Mouse (Mus musculus) heart, embryonic 15.5 days (tissue): ENCODE results near the gene Neu2. TPM values are rescaled to one million over a fixed set of nuclear protein-coding genes. Genes with fewer than 3 reads are reported as not detected.

Experiments used
- ATAC-seq: fragments of 200-750 bp; cut with Nextera tagmentation; replicated peaks from 2 replicates; pipeline ENCODE4 v1.8.0; 2017; ENCODE audit warnings: low read depth, moderate TSS enrichment; ENCODE audit not compliant: insufficient number of reproducible peaks, insufficient read depth, low FRiP score
- H3K27ac ChIP-seq: fragments of 300-500 bp; sonication (generic); 2 replicates; pipeline ENCODE4 v1.5.1; 2015; ENCODE audit warnings: mild to moderate bottlenecking, inconsistent platforms
- H3K27me3 ChIP-seq: fragments of 300-500 bp; sonication (generic); 2 replicates; pipeline ENCODE4 v1.6.1; 2015; ENCODE audit warnings: inconsistent platforms
- H3K36me3 ChIP-seq: fragments of 300-500 bp; sonication (generic); 2 replicates; pipeline ENCODE4 v1.6.1; 2015; ENCODE audit warnings: mild to moderate bottlenecking, inconsistent platforms
- H3K4me1 ChIP-seq: fragments of 300-500 bp; sonication (generic); replicated peaks from 2 replicates; pipeline ENCODE4 v1.6.1; 2015; ENCODE audit warnings: inconsistent platforms
- H3K4me2 ChIP-seq: fragments of 300-500 bp; sonication (generic); 2 replicates; pipeline ENCODE4 v1.6.1; 2015; ENCODE audit warnings: inconsistent platforms, mild to moderate bottlenecking, moderate library complexity
- H3K4me3 ChIP-seq: fragments of 300-500 bp; sonication (generic); 2 replicates; pipeline ENCODE4 v1.5.1; 2015; ENCODE audit warnings: mild to moderate bottlenecking, inconsistent platforms
- H3K9ac ChIP-seq: fragments of 300-500 bp; sonication (generic); 2 replicates; pipeline ENCODE4 v1.6.1; 2015; ENCODE audit warnings: mild to moderate bottlenecking, inconsistent platforms
- H3K9me3 ChIP-seq: fragments of 300-500 bp; sonication (generic); replicated peaks from 2 replicates; pipeline ENCODE4 v1.6.1; 2016; ENCODE audit warnings: inconsistent platforms
- WGBS: fragments of 180-500 bp; shearing (Covaris S2); methylation state at CpG from one replicate; pipeline ENCODE4 v1.1.7; 2015; ENCODE audit warnings: mixed read lengths; 5-methylcytosine and 5-hydroxymethylcytosine counted together
- polyA plus RNA-seq: library from polyadenylated mRNA; unstranded; fragments of >200 nt; fragmentation: Nextera tagmentation; extraction: Ambion mirVana; gene quantifications from 2 replicates; pipeline ENCODE4 v1.2.1, GENCODE M21; 2015

The Neu2 gene
- polyA plus RNA-seq, 1 experiment from 2014 or later, result 0.53 TPM

DNA sequence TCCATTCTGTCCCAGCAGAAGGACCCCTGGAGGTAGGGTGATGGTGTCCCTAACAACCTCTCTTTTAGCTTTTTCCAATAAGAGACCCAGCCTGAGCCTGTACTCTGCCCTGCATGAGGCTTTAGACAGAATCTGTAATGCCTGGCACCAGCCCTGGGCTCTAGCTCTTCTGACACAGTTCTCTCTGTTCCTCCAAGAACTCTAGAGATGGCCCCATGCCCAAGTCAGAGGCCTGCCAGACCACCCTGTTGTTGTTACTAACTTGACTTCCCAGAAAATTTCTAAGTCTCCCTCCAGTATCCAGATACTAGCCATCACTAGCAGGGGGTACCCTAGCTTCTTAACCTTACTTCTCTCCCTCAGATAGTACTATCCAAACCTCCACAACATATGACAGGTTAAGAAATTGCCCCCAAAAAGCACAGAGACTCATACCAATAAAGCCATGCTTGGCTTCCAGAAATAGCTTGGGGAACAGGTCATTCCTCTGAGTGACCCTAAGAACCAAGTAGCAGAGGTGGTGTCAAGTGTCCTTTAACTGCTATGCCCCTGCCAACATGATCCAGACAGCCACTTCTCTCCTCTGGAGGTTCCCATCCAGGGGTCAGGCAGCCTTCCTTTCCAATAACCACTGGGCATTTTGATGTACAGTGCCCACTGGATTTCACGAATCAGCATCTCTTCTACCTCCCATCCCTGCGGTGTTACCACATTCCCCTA lies 105.0 kb downstream of the Neu2 start:
- H3K9ac ChIP-seq, result no peak overlapping the region
- no peak for ATAC-seq
- no peak overlapping the region for H3K27ac ChIP-seq
- no peak overlapping the region for H3K4me2 ChIP-seq
- WGBS, result 86% methylated on average over 2 of the region's 2 CpGs
- no peaks in the 10 kb centered on the region for H3K27me3 ChIP-seq
- no peaks in the 10 kb centered on the region for H3K9me3 ChIP-seq
- no peak overlapping the region for H3K4me3 ChIP-seq
- H3K4me1 ChIP-seq, result no peaks in the 10 kb centered on the region
- H3K36me3 ChIP-seq, result no peaks in the 10 kb centered on the region

DNA sequence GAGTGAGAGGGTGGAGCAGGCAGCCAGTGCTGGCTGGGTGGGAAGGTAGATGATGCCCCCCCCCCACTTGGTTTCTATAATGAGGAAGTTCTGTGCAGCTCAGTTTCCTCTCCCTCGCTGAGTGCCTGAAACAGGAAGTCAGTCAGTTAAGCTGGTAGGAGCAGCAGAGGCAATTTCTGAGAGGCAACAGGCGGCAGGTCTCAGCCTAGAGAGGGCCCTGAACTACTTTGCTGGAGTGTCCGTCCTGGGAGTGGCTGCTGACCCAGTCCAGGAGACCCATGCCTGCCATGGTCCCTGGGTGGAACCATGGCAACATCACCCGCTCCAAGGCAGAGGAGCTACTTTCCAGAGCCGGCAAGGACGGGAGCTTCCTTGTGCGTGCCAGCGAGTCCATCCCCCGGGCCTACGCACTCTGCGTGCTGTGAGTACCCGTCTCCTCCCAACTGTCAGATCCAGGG lies 110.6 kb downstream of the Neu2 start, which contains the start of gene Inpp5d:
Gene Inpp5d, plus strand, starts transcription at position 102 of the 458 bp plus-strand sequence.
- WGBS, result 66% methylated on average over 12 of the region's 12 CpGs
- H3K36me3 ChIP-seq, result no peaks in the 10 kb centered on the region

DNA sequence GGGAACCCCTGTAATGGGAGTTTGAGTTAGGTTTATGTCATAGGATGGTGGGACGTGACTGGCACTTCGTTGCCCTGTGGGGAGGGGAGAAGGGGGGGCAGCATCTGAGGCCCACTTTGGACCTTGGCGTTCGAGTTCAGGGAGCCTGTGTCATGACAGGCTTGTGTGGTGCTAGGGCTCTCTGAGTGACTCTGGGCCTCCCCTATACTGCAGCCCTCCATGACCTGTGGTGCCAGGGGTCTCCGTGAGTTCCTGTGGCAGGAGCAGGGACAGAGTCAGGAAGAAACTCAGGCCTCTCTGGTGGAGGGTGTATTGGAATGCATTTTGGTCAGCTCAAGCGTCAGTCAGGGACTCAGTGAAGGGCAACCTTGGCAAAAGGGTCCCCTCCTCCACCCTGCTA lies 111.0 kb downstream of the Neu2 start:
- Histone ChIP-seq H3K4me2 (peak overlapping the region; percentile 56), H3K4me3 (peak overlapping the region; percentile 48), H3K27ac (peak overlapping the region; percentile 63), H3K36me3 (no peaks in the 10 kb centered on the region), H3K9ac (peak overlapping the region; percentile 25; the same call in 1 of the 2 replicates), H3K9me3 (no peaks in the 10 kb centered on the region), H3K4me1 (peaks cover 8% of the 10 kb centered on the region), H3K27me3 (no peaks in the 10 kb centered on the region)
- WGBS, result 68% methylated on average over 6 of the region's 6 CpGs
- ATAC-seq, result 0 out of 2 replicates have a peak, but pooled peaks have one; percentile 24

More for the DNA sequence above, 110.6 kb downstream of the Neu2 start, which contains the start of gene Inpp5d:
- peak within 1 kb of the TSS; percentile 56 for H3K4me2 ChIP-seq
- peak within 1 kb of the TSS; percentile 48 for H3K4me3 ChIP-seq
- no peaks in the 10 kb centered on the region for H3K27me3 ChIP-seq
- peak; percentile 65 for ATAC-seq
- H3K9me3 ChIP-seq, result no peaks in the 10 kb centered on the region
- H3K4me1 ChIP-seq, result peaks cover 8% of the 10 kb centered on the region
- H3K27ac ChIP-seq, result peak within 1 kb of the TSS; percentile 63
- peak within 1 kb of the TSS; percentile 25; the same call in 1 of the 2 replicates for H3K9ac ChIP-seq

DNA sequence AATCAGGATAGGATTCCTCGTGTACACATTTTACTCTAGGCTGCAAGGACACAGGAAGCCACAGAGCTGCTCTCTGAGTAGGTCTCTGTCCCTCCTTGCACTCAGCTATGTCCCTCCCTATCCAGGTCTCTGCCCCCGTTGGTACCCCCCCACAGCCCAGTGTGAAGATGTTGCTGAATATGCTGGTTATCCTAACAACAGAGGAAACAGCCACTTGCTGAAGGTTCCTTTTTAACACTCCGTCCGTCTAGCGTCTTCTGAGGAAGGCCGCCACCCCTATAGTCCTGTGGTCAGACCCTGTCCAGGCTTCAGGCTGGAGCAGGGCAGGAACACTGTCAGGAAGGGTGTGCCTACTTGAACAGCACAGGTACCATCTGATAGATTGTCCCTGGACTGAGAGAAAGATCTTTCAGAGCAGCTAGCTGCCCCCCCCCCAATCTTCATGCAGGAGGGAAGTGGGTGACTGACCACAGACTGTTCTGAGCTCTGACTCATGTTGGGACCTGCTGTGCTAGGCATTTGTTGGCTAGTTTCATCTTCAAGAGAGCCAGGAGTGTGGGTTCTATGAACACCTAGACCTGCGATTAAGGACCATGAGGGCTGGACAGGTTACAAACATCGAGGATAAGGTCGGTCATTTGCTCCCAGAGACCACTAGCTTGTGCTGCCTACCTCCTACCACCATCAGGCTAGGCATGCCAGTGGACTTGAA lies 111.6 kb downstream of the Neu2 start:
- peak; percentile 47; the same call in 1 of the 2 replicates for ATAC-seq
- Histone ChIP-seq H3K9ac (no peak overlapping the region), H3K4me2 (peak overlapping the region; percentile 56), H3K9me3 (no peaks in the 10 kb centered on the region), H3K27me3 (no peaks in the 10 kb centered on the region), H3K4me3 (peak overlapping the region; percentile 48), H3K27ac (peak overlapping the region; percentile 63; the same call in 1 of the 2 replicates), H3K36me3 (no peaks in the 10 kb centered on the region), H3K4me1 (peaks cover 8% of the 10 kb centered on the region)
- 67% methylated on average over 9 of the region's 9 CpGs for WGBS

DNA sequence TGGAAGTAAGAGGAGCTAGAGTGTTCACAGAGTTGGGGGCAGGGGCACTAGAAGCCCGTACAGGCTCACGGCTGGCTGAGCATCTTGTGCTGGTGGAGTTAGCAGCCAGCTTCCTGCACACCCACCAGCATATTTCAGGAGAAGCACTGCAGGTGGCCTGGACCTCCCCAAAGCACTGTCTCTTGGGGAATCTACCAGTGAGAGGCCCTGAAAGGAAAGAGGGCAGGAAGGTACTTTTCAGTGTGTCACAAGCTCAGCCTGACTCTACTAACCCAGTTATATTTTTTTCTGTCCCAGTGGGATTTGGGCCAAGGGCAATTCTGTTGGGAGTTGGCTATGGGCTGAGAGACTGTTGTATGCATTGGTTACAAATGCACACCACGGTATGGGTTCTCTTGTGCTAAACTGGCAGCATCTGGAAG lies 112.2 kb downstream of the Neu2 start:
- peak overlapping the region; percentile 48 for H3K4me3 ChIP-seq
- H3K9me3 ChIP-seq, result no peaks in the 10 kb centered on the region
- H3K9ac ChIP-seq, result no peak overlapping the region
- H3K4me1 ChIP-seq, result peaks cover 12% of the 10 kb centered on the region
- no peaks in the 10 kb centered on the region for H3K27me3 ChIP-seq
- no peak overlapping the region for H3K27ac ChIP-seq
- H3K36me3 ChIP-seq, result no peaks in the 10 kb centered on the region
- peak overlapping the region; percentile 56 for H3K4me2 ChIP-seq
- no peak for ATAC-seq
- WGBS, result 58% methylated on average over 3 of the region's 3 CpGs

DNA sequence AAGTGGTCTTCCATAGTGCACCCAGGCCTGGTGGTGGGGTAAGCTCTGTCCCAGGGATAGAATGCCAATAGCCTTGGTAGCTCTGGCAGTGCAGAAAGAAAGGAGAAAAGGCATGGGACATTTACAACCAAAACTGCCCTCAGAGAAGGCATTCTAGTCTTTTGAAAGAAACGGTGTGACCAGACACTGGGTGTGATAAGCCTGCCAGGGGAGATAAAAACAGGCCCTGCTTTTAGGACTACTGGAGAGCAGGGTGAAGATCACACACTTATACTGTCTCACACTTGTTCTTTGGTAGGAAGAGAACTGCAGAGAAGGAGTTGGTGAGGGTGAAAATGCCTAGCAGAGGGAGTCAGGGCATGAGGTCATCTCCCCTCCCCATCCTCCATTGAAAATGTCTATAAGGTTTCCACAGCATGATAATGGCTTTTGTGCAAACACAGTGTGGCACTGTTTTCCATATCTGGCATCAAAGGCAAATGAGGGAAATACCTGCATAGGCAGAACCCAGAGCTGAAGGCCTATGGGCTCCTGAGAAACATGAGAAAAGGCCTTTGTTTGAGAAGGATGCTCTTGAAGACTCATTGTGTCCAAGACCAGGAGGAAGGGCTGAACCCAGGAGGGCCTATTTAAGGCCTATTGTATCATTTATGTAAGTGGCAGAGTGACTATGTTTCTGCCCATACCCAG lies 114.4 kb downstream of the Neu2 start:
- Histone ChIP-seq H3K27ac (no peak overlapping the region), H3K27me3 (no peaks in the 10 kb centered on the region), H3K4me1 (peaks cover 14% of the 10 kb centered on the region), H3K36me3 (no peaks in the 10 kb centered on the region), H3K4me3 (no peak overlapping the region), H3K4me2 (no peak overlapping the region), H3K9ac (no peak overlapping the region), H3K9me3 (no peaks in the 10 kb centered on the region)
- no peak for ATAC-seq
- 19% methylated on average over 1 of the region's 1 CpGs for WGBS

DNA sequence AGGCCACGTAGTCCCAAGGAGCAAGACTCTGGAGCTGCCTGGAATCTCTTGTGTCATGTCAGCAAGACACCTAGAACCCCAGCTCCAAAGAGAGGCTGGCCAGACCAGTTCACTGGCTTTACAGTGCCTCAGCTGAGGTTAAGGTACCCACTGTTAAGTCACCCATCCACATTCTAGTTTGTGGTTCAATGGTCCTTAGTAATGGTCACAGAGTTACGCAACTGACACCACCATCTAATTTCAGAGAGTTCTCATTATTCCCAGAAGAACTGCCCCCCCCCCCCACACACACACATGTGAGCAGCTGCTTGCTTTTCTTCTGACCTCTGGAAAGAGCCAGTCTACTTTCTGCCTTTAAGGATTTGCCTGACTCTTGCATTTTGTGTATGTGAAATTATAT lies 115.1 kb downstream of the Neu2 start:
- Histone ChIP-seq H3K4me2 (no peak overlapping the region), H3K9me3 (no peaks in the 10 kb centered on the region), H3K4me1 (peaks cover 14% of the 10 kb centered on the region), H3K27ac (no peak overlapping the region), H3K27me3 (no peaks in the 10 kb centered on the region), H3K9ac (no peak overlapping the region), H3K36me3 (no peaks in the 10 kb centered on the region), H3K4me3 (no peak overlapping the region)
- 94% methylated on average over 2 of the region's 2 CpGs for WGBS
- no peak for ATAC-seq

DNA sequence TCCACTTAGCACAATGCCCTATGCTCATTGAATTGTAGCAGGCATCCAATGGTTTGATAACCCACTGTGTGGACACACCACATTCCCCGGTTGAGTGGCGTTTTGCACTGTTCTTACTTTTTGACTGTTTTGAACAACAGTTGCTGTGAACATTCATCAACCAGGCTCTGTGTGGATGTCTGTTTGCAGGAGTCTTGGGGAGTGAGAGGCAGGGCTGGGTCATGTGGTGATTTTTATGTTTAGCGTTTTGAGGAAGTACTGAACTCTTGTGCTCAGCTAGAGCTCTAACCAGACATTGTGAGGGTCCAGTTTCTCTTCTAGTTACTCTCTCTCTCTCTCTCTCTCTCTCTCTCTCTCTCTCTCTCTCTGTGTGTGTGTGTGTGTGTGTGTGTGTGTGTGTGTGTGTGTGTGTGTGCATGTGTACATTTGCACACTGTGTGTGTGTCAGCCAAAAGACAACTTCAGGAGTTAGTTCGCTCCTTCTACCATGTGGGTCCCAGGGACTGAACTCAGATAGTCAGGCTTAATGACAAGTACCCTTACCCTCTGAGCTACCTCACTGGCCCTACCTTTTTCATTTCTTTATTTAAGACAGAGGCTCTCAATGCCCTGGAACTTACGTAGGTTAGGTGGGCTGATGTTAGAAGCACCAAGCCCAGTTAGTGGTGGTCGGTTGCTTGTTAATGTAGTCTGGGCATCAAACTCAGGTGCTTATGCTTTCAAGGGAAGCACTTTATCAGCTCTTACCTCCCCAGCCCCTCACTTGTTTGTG lies 115.8 kb downstream of the Neu2 start:
- Histone ChIP-seq H3K9me3 (no peaks in the 10 kb centered on the region), H3K4me1 (peaks cover 14% of the 10 kb centered on the region), H3K4me3 (no peak overlapping the region), H3K9ac (no peak overlapping the region), H3K27me3 (no peaks in the 10 kb centered on the region), H3K36me3 (no peaks in the 10 kb centered on the region), H3K27ac (no peak overlapping the region), H3K4me2 (no peak overlapping the region)
- 82% methylated on average over 6 of the region's 6 CpGs for WGBS
- no peak for ATAC-seq

DNA sequence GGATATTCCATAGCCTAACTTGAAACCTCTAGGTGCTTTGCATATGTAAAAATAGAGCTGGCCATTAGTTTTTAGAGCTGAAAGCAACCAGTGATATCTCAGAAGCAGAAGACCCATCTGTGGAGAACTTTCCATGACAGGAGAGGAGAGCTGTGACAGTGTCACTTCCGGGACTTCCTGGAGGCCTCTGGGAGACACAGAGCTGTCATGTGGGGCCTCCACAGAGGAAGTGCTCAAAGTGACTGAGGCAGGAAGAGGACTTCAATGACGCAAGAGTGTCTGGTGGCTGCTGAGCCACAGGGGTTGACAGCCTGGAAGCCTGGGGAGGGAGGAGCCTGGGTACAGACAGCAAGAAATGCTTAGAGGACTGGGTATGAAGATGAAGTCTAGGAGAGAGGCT lies 116.7 kb downstream of the Neu2 start:
- Histone ChIP-seq H3K4me1 (peaks cover 14% of the 10 kb centered on the region), H3K4me2 (no peak overlapping the region), H3K9ac (no peak overlapping the region), H3K27ac (peak overlapping the region; percentile 40; the same call in 1 of the 2 replicates), H3K9me3 (no peaks in the 10 kb centered on the region), H3K4me3 (no peak overlapping the region), H3K36me3 (no peaks in the 10 kb centered on the region), H3K27me3 (no peaks in the 10 kb centered on the region)
- WGBS, result 23% methylated on average over 2 of the region's 2 CpGs
- peak; percentile 73 for ATAC-seq

DNA sequence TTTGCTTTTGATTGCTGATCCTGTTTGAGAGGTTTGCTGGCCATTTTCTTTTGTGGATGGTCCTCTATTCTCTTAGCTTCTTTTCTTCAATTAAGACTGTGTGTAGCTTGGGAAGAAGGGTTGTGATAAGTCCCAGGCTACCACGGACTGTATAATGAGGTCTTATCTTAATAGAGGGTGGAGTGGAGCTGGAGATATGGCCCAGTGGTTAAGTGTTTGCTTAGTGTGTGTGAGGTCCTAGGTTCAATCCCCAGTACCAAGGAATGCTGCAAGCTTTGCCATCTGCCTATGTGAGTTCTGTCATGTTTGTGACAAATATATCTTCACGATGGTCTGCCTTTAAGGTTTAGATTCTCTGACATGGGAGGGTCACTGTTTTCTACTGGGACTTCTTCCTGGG lies 118.4 kb downstream of the Neu2 start:
- Histone ChIP-seq H3K36me3 (no peaks in the 10 kb centered on the region), H3K4me1 (peaks cover 7% of the 10 kb centered on the region; the same call in 1 of the 2 replicates), H3K9me3 (no peaks in the 10 kb centered on the region), H3K27me3 (no peaks in the 10 kb centered on the region), H3K27ac (no peak overlapping the region), H3K4me3 (no peak overlapping the region), H3K4me2 (no peak overlapping the region), H3K9ac (no peak overlapping the region)
- ATAC-seq, result no peak
- WGBS, result 15% methylated on average over 2 of the region's 2 CpGs
